ENCODE assay signal across 22 mouse cellular contexts in the genomic region with DNA sequence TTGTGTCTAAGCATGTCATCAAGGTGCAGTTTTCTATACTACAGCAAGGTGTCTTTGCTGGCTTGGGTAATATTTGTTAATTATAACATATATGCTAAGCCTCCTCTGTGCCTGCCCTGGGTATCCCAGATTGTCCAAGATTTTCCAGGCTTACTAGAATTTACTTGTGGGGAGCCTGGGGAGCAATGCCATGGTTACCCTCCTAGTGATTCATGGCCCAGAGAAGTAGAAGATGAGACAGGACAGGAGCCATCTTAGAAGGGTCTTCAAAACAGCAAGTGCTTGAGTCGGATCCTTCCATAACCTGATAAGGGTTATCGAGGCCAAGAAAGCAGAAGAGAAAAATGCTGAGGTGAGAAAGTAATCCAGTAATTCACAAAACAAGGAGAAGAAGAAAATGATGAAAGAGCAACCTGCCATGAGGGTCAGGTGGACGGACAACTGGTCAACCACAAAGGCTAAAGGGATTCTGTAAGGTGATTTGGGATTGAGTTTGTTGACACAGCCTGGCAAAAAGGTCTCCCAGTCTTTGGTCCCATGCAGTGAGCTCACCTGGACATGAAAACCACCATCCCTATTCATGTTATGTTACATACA. TPM values are rescaled to one million over a fixed set of nuclear protein-coding genes. Genes with fewer than 3 reads are reported as not detected.
DNase-seq lines count a peak whose midpoint lies in the region; ATAC-seq and TF ChIP-seq lines count a peak whose summit lies in the region.
"Had no signal": no experiment of that assay in that cellular context is flagged by ENCODE, and none has a peak within 500 bp of the region (broad histone marks: within the 10 kb centered on the region; RNA-seq: fewer than 3 reads in every experiment).

No protein-coding gene starts in this region.

- 47% methylated on average over 3 of the region's 3 CpGs for WGBS in heart, postnatal 0 days
- WGBS in limb, embryonic 11.5 days = 67% methylated on average over 3 of the region's 3 CpGs

- no peak for ATAC-seq in heart, postnatal 0 days (ENCODE audit: insufficient read depth, low read depth)
- ATAC-seq in limb, embryonic 11.5 days (ENCODE audit: insufficient number of reproducible peaks, low FRiP score, low TSS enrichment, low read depth) = no peak
- ATAC-seq: activated CD4-positive, CD25-positive, alpha-beta regulatory T cell, adult 4 months; midbrain, embryonic 15.5 days had no signal

- TF ChIP-seq EP300 in heart, postnatal 0 days (IDR thresholded peaks at IDR 0.05; ENCODE audit: low read depth) = no peak

- peak; percentile 4 for DNase-seq in heart, postnatal 0 days (ENCODE audit: low spot score)
- DNase-seq in heart, postnatal 4 days = no peak
- DNase-seq in lung, postnatal 10 days = peak; percentile 1
- no peak for DNase-seq in lung, postnatal 25 days (ENCODE audit: low spot score)
- DNase-seq in limb, embryonic 11.5 days (ENCODE audit: low spot score) = peak; percentile 22
- DNase-seq in splenic B cell, adult 2 months (ENCODE audit: low read depth, low spot score) = peak; percentile 12
- DNase-seq in cerebellum, postnatal 10 days = no peak
- DNase-seq: adrenal gland, postnatal 36 days; cerebellum, postnatal 14 days; heart, postnatal 10 days; layer of hippocampus, postnatal 36 days; left cerebral cortex, postnatal 4 days; lung, adult 2 months; right cerebral cortex, postnatal 25 days; thymus, adult 18-20 months had no signal

- no peaks in the 10 kb centered on the region for H3K36me3 ChIP-seq in heart, postnatal 0 days (replicated peaks; ENCODE audit: control insufficient read depth, insufficient read depth, low read length)
- no peaks in the 10 kb centered on the region for H3K36me3 ChIP-seq in limb, embryonic 11.5 days (ENCODE audit: control insufficient read depth, insufficient read depth, low read length)
- H3K36me3 ChIP-seq in splenic B cell, adult 2 months (ENCODE audit: control insufficient read depth, insufficient read depth, low read length, poor library complexity, severe bottlenecking) = no peaks in the 10 kb centered on the region
- H3K36me3 ChIP-seq: embryonic facial prominence, embryonic 12.5 days; midbrain, embryonic 15.5 days; neural tube, embryonic 12.5 days had no signal

- H3K4me1 ChIP-seq in heart, postnatal 0 days (ENCODE audit: control insufficient read depth, insufficient read depth) = no peaks in the 10 kb centered on the region
- H3K4me1 ChIP-seq in limb, embryonic 11.5 days (ENCODE audit: control insufficient read depth, insufficient read depth, low read length) = no peaks in the 10 kb centered on the region
- H3K4me1 ChIP-seq: embryonic facial prominence, embryonic 12.5 days; midbrain, embryonic 15.5 days; neural tube, embryonic 12.5 days had no signal

- H3K27me3 ChIP-seq in heart, postnatal 0 days (ENCODE audit: control insufficient read depth, insufficient read depth, low read length) = no peaks in the 10 kb centered on the region
- H3K27me3 ChIP-seq in limb, embryonic 11.5 days (ENCODE audit: control insufficient read depth, insufficient read depth, low read length) = no peaks in the 10 kb centered on the region
- no peaks in the 10 kb centered on the region for H3K27me3 ChIP-seq in splenic B cell, adult 2 months (ENCODE audit: control insufficient read depth, insufficient read depth, low read length, poor library complexity, severe bottlenecking)
- H3K27me3 ChIP-seq: embryonic facial prominence, embryonic 12.5 days; midbrain, embryonic 15.5 days; neural tube, embryonic 12.5 days had no signal

- no peak overlapping the region for H3K4me2 ChIP-seq in heart, postnatal 0 days (ENCODE audit: low read depth, low read length)
- H3K4me2 ChIP-seq in limb, embryonic 11.5 days (ENCODE audit: low read depth, severe bottlenecking) = no peak overlapping the region
- H3K4me2 ChIP-seq: embryonic facial prominence, embryonic 12.5 days; midbrain, embryonic 15.5 days; neural tube, embryonic 12.5 days had no signal

- peaks cover 46% of the 10 kb centered on the region; the same call in 1 of the 2 replicates for H3K9me3 ChIP-seq in heart, postnatal 0 days (replicated peaks; ENCODE audit: control insufficient read depth, low read length)
- peaks cover 51% of the 10 kb centered on the region for H3K9me3 ChIP-seq in limb, embryonic 11.5 days (ENCODE audit: control insufficient read depth, low read length)

- no peak overlapping the region for H3K9ac ChIP-seq in heart, postnatal 0 days (replicated peaks; ENCODE audit: low read depth, low read length)
- no peak overlapping the region for H3K9ac ChIP-seq in limb, embryonic 11.5 days (ENCODE audit: low read length)
- H3K9ac ChIP-seq: embryonic facial prominence, embryonic 12.5 days; midbrain, embryonic 15.5 days; neural tube, embryonic 12.5 days had no signal

- H3K27ac ChIP-seq in heart, postnatal 0 days (ENCODE audit: low read depth) = no peak overlapping the region
- H3K27ac ChIP-seq in limb, embryonic 11.5 days (replicated peaks; ENCODE audit: low read depth, low read length) = no peak overlapping the region
- H3K27ac ChIP-seq: embryonic facial prominence, embryonic 12.5 days; midbrain, embryonic 15.5 days; neural tube, embryonic 12.5 days had no signal

- H3K4me3 ChIP-seq in heart, postnatal 0 days (ENCODE audit: low read depth, low read length) = no peak overlapping the region
- H3K4me3 ChIP-seq in limb, embryonic 11.5 days (ENCODE audit: low read depth, low read length) = no peak overlapping the region
- H3K4me3 ChIP-seq: embryonic facial prominence, embryonic 12.5 days; midbrain, embryonic 15.5 days; neural tube, embryonic 12.5 days had no signal

- no peak for TF ChIP-seq CTCF in heart, postnatal 0 days (IDR thresholded peaks at IDR 0.05; ENCODE audit: low read depth)

RNA-seq across cellular contexts. Expression of a gene that starts 14.0 kb away (rescaled TPM):
- not detected in 2 replicates for total RNA-seq in heart, postnatal 0 days (2014; rRNA removed; ENCODE audit: low replicate concordance)
- not detected in 2 replicates for polyA plus RNA-seq in heart, postnatal 0 days (2015; fragmentation: Nextera tagmentation; extraction: Ambion mirVana)
- total RNA-seq in heart, postnatal 4 days (2021) = not detected
- not detected in 2 replicates for polyA plus RNA-seq in limb, embryonic 11.5 days (2014; fragmentation: Nextera tagmentation; extraction: Ambion mirVana)
- total RNA-seq: adrenal gland, postnatal 36 days; heart, adult 18-20 months; heart, postnatal 10 days had no signal
- polyA plus RNA-seq: activated CD4-positive, CD25-positive, alpha-beta regulatory T cell, adult 4 months; embryonic facial prominence, embryonic 12.5 days; forebrain, embryonic 11.5 days; large intestine, adult 2 months; lung, adult 2 months; neural tube, embryonic 12.5 days had no signal

RNA-seq across cellular contexts. Expression of a gene that starts 14.1 kb away (rescaled TPM):
- 95.2 and 97.3 TPM in 2 replicates for total RNA-seq in heart, postnatal 0 days (2014; rRNA removed; ENCODE audit: low replicate concordance)
- 28.0 and 29.3 TPM in 2 replicates for polyA plus RNA-seq in heart, postnatal 0 days (2015; fragmentation: Nextera tagmentation; extraction: Ambion mirVana)
- total RNA-seq in heart, postnatal 4 days (2021) = 100 to 1,000 TPM in 1 of 2 experiments, 10 to 100 TPM in 1; 97.1 to 100 TPM
- 174 and 204 TPM in 2 replicates for polyA plus RNA-seq in limb, embryonic 11.5 days (2014; fragmentation: Nextera tagmentation; extraction: Ambion mirVana)

Comparison
In these comparisons a context has a peak if more than half of its experiments do, and no peak if none do; other contexts are left out.
1. DNase-seq: peak in heart, postnatal 0 days (single experiment), lung, postnatal 10 days (single experiment), limb, embryonic 11.5 days (single experiment) and splenic B cell, adult 2 months (single experiment); none in heart, postnatal 4 days (single experiment), lung, postnatal 25 days (single experiment) and cerebellum, postnatal 10 days (0 of 2).